Mouse (Mus musculus): ENCODE results near the gene Mrps15. TPM values are rescaled to one million over a fixed set of nuclear protein-coding genes. Genes with fewer than 3 reads are reported as not detected.

Mrps15 gene
- total and polyA plus RNA-seq, 3 experiments, result 91.5 to 157 TPM; not detected in 1

GRCm38 (mm10) chr4:126085996-126086576 is 39.4 kb downstream of the Mrps15 start (continued):
- TF ChIP-seq ZMIZ1 (IDR thresholded peaks at IDR 0.05; ENCODE audit: low read depth, low read length) (no peak), POLR2AphosphoS2 (IDR thresholded peaks at IDR 0.05; ENCODE audit: low read length) (no peak), POLR2A (IDR thresholded peaks at IDR 0.05; ENCODE audit: control insufficient read depth in 1 of 2, insufficient read depth in 1 of 2, low read depth in 1 of 2, low read length in 2 of 2, poor library complexity in 1 of 2) (no peak), SMC3 (IDR thresholded peaks at IDR 0.05; ENCODE audit: low read depth, low read length) (peak; percentile 93), ETS1 (IDR thresholded peaks at IDR 0.05; ENCODE audit: low read depth, low read length) (no peak), ZC3H11A (IDR thresholded peaks at IDR 0.05; ENCODE audit: low read depth, low read length) (peak; percentile 69), ZKSCAN1 (IDR thresholded peaks at IDR 0.05; ENCODE audit: low read depth, low read length) (no peak), E2F4 (IDR thresholded peaks at IDR 0.05; ENCODE audit: borderline replicate concordance, low read depth, low read length) (no peak), ZNF384 (IDR thresholded peaks at IDR 0.05; ENCODE audit: low read depth, low read length) (no peak)

- DNase-seq (ENCODE audit: low read depth, low spot score), result no peak
- Histone ChIP-seq H3K4me1 (ENCODE audit: control insufficient read depth in 1 of 2, insufficient read depth in 2 of 2, low read length in 2 of 2) (no peaks in the 10 kb centered on the region), H3K4me3 (ENCODE audit: control insufficient read depth in 1 of 2, insufficient read depth in 1 of 2, low read depth in 2 of 2, low read length in 2 of 2) (no peak overlapping the region), H3K9me3 (replicated peaks; ENCODE audit: insufficient read depth, low read length) (no peaks in the 10 kb centered on the region), H3K27ac (ENCODE audit: control insufficient read depth, low read depth, low read length) (no peak overlapping the region), H3K27me3 (ENCODE audit: control insufficient read depth in 1 of 2, insufficient read depth in 2 of 2, low read length in 2 of 2) (no peaks in the 10 kb centered on the region), H3K9ac (ENCODE audit: control insufficient read depth, low read depth, low read length, poor library complexity, severe bottlenecking) (no peak overlapping the region), H3K79me2 (ENCODE audit: control insufficient read depth, insufficient read depth, low read length, poor library complexity) (no peaks in the 10 kb centered on the region), H3K36me3 (ENCODE audit: control insufficient read depth in 1 of 2, insufficient read depth in 2 of 2, low read length in 2 of 2) (no peaks in the 10 kb centered on the region)
- no peak for TF ChIP-seq TAL1 (IDR thresholded peaks at IDR 0.05; ENCODE audit: low read length)
- no peak for TF ChIP-seq CHD2 (IDR thresholded peaks at IDR 0.05; ENCODE audit: low read length)
- TF ChIP-seq BHLHE40 (IDR thresholded peaks at IDR 0.05; ENCODE audit: borderline replicate concordance, low read depth, low read length), result no peak
- no peak for TF ChIP-seq SMC3 (IDR thresholded peaks at IDR 0.05; ENCODE audit: low read depth, low read length)
- TF ChIP-seq POLR2AphosphoS5 (IDR thresholded peaks at IDR 0.05; ENCODE audit: borderline replicate concordance, low read depth, low read length), result no peak
- no peak for TF ChIP-seq MEF2A (IDR thresholded peaks at IDR 0.05; ENCODE audit: extremely low read depth, insufficient replicate concordance, low read depth, low read length, poor library complexity, severe bottlenecking)
- no peak for TF ChIP-seq NRF1 (IDR thresholded peaks at IDR 0.05; ENCODE audit: insufficient read depth, low read depth, low read length, poor library complexity, severe bottlenecking)
Measured at GRCm38 (mm10) chr4:126090101-126090847, 43.5 kb downstream of the Mrps15 start.

- no peak for TF ChIP-seq MAZ (IDR thresholded peaks at IDR 0.05; ENCODE audit: low read depth, low read length)
- no peak for TF ChIP-seq POLR2A (IDR thresholded peaks at IDR 0.05; ENCODE audit: control insufficient read depth in 1 of 2, insufficient read depth in 1 of 2, low read depth in 1 of 2, low read length in 2 of 2, poor library complexity in 1 of 2)
- no peak for TF ChIP-seq CTCF (IDR thresholded peaks at IDR 0.05 in 2 of 3, conservative IDR thresholded peaks at IDR 0.05 in 1 of 3; ENCODE audit: control insufficient read depth in 1 of 3, insufficient read depth in 1 of 3, low read depth in 2 of 3, low read length in 3 of 3, poor library complexity in 1 of 3, severe bottlenecking in 1 of 3)
- TF ChIP-seq GABPA (IDR thresholded peaks at IDR 0.05; ENCODE audit: low read depth, low read length), result no peak
- TF ChIP-seq POLR2AphosphoS2 (IDR thresholded peaks at IDR 0.05; ENCODE audit: low read length), result no peak
- TF ChIP-seq ELF1 (IDR thresholded peaks at IDR 0.05; ENCODE audit: low read depth, low read length), result no peak
- TF ChIP-seq ZNF384 (IDR thresholded peaks at IDR 0.05; ENCODE audit: low read depth, low read length), result no peak
- no peak for TF ChIP-seq SIN3A (IDR thresholded peaks at IDR 0.05; ENCODE audit: low read length)
- TF ChIP-seq EP300 (IDR thresholded peaks at IDR 0.05; ENCODE audit: low read depth in 1 of 2, low read length in 2 of 2), result no peak
- Histone ChIP-seq H3K27ac (ENCODE audit: control insufficient read depth, low read depth, low read length) (no peak overlapping the region), H3K36me3 (ENCODE audit: control insufficient read depth in 1 of 2, insufficient read depth in 2 of 2, low read length in 2 of 2) (no peaks in the 10 kb centered on the region), H3K4me1 (ENCODE audit: control insufficient read depth in 1 of 2, insufficient read depth in 2 of 2, low read length in 2 of 2) (no peaks in the 10 kb centered on the region), H3K9ac (ENCODE audit: control insufficient read depth, low read depth, low read length, poor library complexity, severe bottlenecking) (no peak overlapping the region), H3K79me2 (ENCODE audit: control insufficient read depth, insufficient read depth, low read length, poor library complexity) (no peaks in the 10 kb centered on the region), H3K4me3 (ENCODE audit: control insufficient read depth in 1 of 2, insufficient read depth in 1 of 2, low read depth in 2 of 2, low read length in 2 of 2) (no peak overlapping the region), H3K9me3 (replicated peaks; ENCODE audit: insufficient read depth, low read length) (no peaks in the 10 kb centered on the region), H3K27me3 (ENCODE audit: control insufficient read depth in 1 of 2, insufficient read depth in 2 of 2, low read length in 2 of 2) (no peaks in the 10 kb centered on the region)
- DNase-seq (ENCODE audit: low read depth, low spot score), result no peak
Measured at GRCm38 (mm10) chr4:126090848-126091124, 44.1 kb downstream of the Mrps15 start.

All from MEL (cell line).